Mouse (Mus musculus): Measurements from ENCODE around the gene Pygb.

DNA sequence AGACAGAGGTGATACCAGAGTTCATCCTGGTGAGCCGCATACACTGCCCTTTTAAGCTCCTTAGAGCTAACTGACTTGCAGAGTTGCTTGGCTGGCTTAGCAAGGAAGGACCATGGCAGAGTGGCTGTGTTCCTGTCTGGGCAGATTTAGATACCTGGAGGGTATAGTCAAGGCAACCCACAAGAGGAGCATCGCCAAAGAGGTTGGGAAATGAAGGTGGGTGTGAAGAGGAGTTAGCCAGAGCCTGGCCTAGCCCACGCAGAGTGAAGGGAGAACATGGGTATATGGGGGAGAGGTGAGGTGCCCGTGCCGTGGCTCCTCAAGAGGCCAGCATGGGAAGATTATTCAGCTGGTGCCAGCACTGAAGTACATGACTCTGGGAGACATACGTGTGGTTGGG is 26.3 kb downstream of the Pygb start:
- TF ChIP-seq MAX (IDR thresholded peaks at IDR 0.05; ENCODE audit: low read depth), result no peak
- TF ChIP-seq POLR2A (IDR thresholded peaks at IDR 0.05; ENCODE audit: insufficient read length, low read depth), result no peak
- no peak for TF ChIP-seq TCF12 (IDR thresholded peaks at IDR 0.05; ENCODE audit: insufficient read depth, poor library complexity, severe bottlenecking)
- TF ChIP-seq MYOG (IDR thresholded peaks at IDR 0.05; ENCODE audit: control insufficient read depth in 1 of 3, insufficient read depth in 1 of 3, insufficient read length in 2 of 3, low read depth in 2 of 3), result no peak
- TF ChIP-seq TCF3 (IDR thresholded peaks at IDR 0.05; ENCODE audit: insufficient read length, low read depth), result no peak
- TF ChIP-seq CEBPB (IDR thresholded peaks at IDR 0.05; ENCODE audit: insufficient read depth, poor library complexity, severe bottlenecking), result no peak
- no peak for TF ChIP-seq POLR2AphosphoS2 (IDR thresholded peaks at IDR 0.05; ENCODE audit: insufficient read length, low read depth)

All from myocyte (in vitro differentiated cells).